Mouse (Mus musculus) CD8-positive naive resting alpha-beta T cell, adult 2 months (primary cell): ENCODE data around the gene Wdr45b.
"Not testable (repeated sequence)": the region's sequence is repeated elsewhere in the genome, so short reads cannot be mapped to it uniquely, and the experiment has no call there.

Experiments used
- DNase-seq, 2 experiments: peaks; one replicate each; pipeline ENCODE4 v3.0.0; 2022; ENCODE audit warnings: low read depth in 2 of 2, low spot score in 2 of 2

Wdr45b gene

GRCm38 (mm10) chr11:121328619-121329018, 25.6 kb downstream of the Wdr45b start:
- no peak for DNase-seq

DNA sequence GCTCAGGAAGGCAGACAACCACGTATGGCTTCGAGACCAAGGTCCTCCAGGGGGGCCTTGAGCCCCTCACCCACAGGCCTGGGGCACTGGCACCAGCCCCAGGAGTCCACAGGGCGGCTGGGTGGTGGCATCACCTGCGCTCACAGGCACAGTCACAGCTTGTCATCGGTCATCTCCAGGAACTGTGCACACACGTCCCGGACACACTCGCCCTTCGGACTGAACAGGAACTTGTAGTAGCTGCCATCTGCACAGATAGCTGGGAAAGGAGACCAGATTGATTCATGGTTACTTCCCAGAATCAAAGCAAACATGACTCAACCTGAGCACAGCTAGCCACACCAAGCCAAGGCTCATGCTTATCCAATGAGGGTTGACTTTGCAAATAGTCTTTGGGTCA, 26.0 kb downstream of the Wdr45b start:
- no peak for DNase-seq

DNA sequence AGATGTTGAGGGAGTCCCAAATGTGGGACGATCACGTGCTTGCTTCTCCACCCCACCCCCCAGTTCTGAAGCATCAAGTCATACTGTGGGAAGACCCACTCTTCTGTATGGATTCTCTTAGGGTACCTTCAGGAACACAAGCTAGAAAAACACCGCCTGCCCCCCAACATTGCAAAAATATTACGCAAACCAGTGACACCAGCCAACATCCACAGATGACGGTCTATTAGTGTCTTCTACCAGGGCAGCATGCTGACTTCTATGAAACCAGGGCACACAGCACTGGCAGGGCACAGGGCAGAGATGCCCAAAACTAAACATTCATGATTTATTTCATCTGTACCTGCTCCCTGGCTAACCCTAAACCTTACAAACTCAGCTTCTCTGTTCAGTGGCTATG, 27.6 kb downstream of the Wdr45b start:
- no peak for DNase-seq

- DNase-seq: no peak
Measured at GRCm38 (mm10) chr11:121326034-121326433, 28.2 kb downstream of the Wdr45b start.

DNA sequence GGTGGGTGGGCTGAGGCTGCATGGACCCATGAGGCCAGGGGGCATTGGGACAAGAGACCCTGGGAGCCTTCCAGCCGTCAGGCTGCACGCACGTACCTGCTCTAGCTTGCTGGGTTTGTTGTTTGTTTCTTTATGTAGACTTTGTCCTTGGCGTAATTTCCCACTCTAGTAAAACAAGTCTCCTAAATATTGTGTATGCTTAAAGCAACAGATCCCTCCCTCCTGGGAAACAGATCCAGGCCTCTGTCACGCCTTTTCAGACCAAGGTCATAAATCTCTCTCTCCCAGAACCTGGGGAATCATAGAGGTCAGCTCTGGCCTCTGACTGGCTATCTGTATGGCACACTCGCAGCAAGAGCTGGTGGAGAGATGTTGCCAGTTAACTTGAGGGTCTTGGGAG, 46.5 kb downstream of the Wdr45b start:
- DNase-seq: not testable (repeated sequence)

DNA sequence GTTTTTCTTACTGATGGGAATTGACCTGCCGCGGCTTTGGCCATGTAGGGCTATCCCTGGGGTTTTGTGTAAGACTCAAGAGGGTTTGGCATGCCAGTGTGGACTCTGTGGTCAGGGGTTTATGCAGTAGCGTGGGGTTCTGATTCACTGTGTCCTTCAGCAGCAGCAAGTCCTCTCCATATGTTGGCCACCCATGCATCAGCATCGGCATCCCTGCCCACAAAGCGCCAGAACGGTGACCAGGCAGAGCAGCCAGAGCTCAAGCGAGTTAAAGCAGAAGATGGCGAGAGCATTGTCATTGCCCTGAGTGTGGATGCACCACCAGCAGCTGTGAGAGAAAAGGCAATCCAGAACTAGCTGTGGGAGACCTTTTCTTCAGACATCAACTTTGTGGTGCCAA, 47.6 kb downstream of the Wdr45b start:
- DNase-seq: no peak

- DNase-seq: no peak
Measured at GRCm38 (mm10) chr11:121305371-121305770, 48.9 kb downstream of the Wdr45b start.

- DNase-seq: no peak
Measured at GRCm38 (mm10) chr11:121300265-121300664, 54.0 kb downstream of the Wdr45b start.

GRCm38 (mm10) chr11:121298493-121298892, 55.8 kb downstream of the Wdr45b start:
- DNase-seq: no peak

DNA sequence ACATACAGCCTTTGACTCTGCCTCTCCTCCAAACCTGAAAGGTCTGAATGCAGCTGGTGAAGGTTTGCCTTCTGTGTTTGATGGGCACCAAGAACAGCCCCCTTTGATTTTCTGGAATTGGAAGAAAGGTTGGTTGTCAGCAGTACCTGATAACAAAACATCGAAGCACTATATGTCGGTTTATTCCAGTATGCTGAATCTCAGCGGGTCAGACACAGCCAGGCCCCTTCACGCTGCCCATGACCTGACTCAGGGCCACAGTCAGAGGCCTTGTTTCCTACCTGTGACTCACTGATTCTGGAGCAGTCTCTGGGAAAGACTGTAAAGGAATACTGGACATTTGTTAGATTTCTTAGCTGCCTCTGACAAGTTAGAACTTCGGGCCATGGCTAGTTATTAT, 59.5 kb downstream of the Wdr45b start:
- no peak for DNase-seq

DNA sequence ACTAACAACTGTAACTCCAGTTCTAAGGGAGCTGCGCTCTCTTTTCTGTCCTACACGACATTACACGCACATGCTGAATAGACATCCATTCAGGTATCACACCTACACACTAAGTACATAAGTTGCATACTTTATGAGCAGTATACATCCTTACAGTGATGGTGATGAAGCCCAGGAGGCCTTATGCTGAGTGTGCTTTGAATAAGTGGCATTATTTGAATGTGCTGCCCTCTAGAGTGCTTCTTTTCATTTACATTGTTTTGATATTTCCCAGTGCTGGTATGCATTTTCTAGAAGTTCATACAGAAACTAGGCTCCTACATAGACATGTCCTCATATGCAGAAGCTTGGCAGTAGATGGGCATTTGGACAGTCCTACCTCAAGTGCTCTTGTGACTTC, 64.4 kb downstream of the Wdr45b start:
- no peak for DNase-seq

DNA sequence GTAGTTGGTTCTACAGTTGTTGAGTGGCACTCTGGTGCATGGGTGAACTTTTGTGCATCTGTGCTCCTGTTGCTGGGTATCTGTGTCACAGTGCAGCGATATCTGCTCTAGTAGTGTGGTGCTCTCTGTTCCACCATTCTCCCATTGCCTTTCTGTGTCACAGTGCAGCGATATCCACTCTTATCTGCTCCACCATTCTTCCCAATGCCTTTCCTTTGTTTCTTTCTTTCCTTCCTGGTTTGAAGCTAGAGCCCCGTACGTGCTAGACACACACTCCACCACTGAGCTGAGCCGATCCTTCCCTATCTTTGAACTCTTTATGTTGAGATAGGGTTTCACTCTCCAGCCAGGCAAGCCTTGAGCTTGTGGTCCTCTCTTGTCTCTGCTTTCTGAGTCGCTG, 71.3 kb downstream of the Wdr45b start:
- DNase-seq: no peak

- no peak for DNase-seq
Measured at GRCm38 (mm10) chr11:121278011-121278410, 76.2 kb downstream of the Wdr45b start.

GRCm38 (mm10) chr11:121277516-121277915, 76.7 kb downstream of the Wdr45b start:
- DNase-seq: no peak
